Mouse (Mus musculus) limb, embryonic 13.5 days (tissue): ENCODE measurements around the gene Pax5. TPM values are rescaled to one million over a fixed set of nuclear protein-coding genes. Genes with fewer than 3 reads are reported as not detected.

ENCODE experiments used
- ATAC-seq: fragments of 200-750 bp; cut with Nextera tagmentation; 2 replicates; pipeline ENCODE4 v1.8.0; 2017; ENCODE audit warnings: low read depth, moderate number of reproducible peaks, moderate TSS enrichment; ENCODE audit not compliant: low FRiP score
- H3K27ac ChIP-seq: fragments of 300-500 bp; sonication (generic); 2 replicates; pipeline ENCODE4 v1.5.1; 2015; ENCODE audit warnings: inconsistent platforms, mild to moderate bottlenecking, moderate library complexity
- H3K27me3 ChIP-seq: fragments of 300-500 bp; sonication (generic); 2 replicates; pipeline ENCODE4 v1.6.1; 2015; ENCODE audit warnings: mild to moderate bottlenecking, inconsistent platforms
- H3K36me3 ChIP-seq: fragments of 300-500 bp; sonication (generic); 2 replicates; pipeline ENCODE4 v1.6.1; 2015; ENCODE audit warnings: inconsistent platforms, mild to moderate bottlenecking, moderate library complexity
- H3K4me1 ChIP-seq: fragments of 300-500 bp; sonication (generic); 2 replicates; pipeline ENCODE4 v1.6.1; 2015; ENCODE audit warnings: inconsistent platforms
- H3K4me2 ChIP-seq: fragments of 300-500 bp; sonication (generic); replicated peaks from 2 replicates; pipeline ENCODE4 v1.6.1; 2015; ENCODE audit warnings: inconsistent platforms, mild to moderate bottlenecking, moderate library complexity
- H3K4me3 ChIP-seq: fragments of 300-500 bp; sonication (generic); 2 replicates; pipeline ENCODE4 v1.5.1; 2015; ENCODE audit warnings: moderate library complexity, mild to moderate bottlenecking, inconsistent platforms
- H3K9ac ChIP-seq: fragments of 300-500 bp; sonication (generic); 2 replicates; pipeline ENCODE4 v1.6.1; 2015; ENCODE audit warnings: mild to moderate bottlenecking, inconsistent platforms
- H3K9me3 ChIP-seq: fragments of 300-500 bp; sonication (generic); 2 replicates; pipeline ENCODE4 v1.6.1; 2016; ENCODE audit warnings: inconsistent platforms
- WGBS: fragments of 180-500 bp; shearing (Covaris S2); methylation state at CpG from one replicate; pipeline ENCODE4 v1.1.7; 2015; 5-methylcytosine and 5-hydroxymethylcytosine counted together
- polyA plus RNA-seq: library from polyadenylated mRNA; unstranded; fragments of >200 nt; fragmentation: Nextera tagmentation; extraction: Ambion mirVana; gene quantifications from 2 replicates; pipeline ENCODE4 v1.2.1, GENCODE M21; 2015

Pax5 gene
- polyA plus RNA-seq, 1 experiment from 2014 or later = not detected

- no peak overlapping the region for H3K4me2 ChIP-seq
- no peaks in the 10 kb centered on the region for H3K36me3 ChIP-seq
- H3K4me3 ChIP-seq = no peak overlapping the region
- no peaks in the 10 kb centered on the region for H3K9me3 ChIP-seq
- ATAC-seq = no peak
- peaks cover 3% of the 10 kb centered on the region; the same call in 1 of the 2 replicates for H3K4me1 ChIP-seq
- WGBS = 58% methylated on average over 10 of the region's 10 CpGs
- no peak overlapping the region for H3K27ac ChIP-seq
- peaks cover 43% of the 10 kb centered on the region for H3K27me3 ChIP-seq
- H3K9ac ChIP-seq = no peak overlapping the region
Measured at GRCm38 (mm10) chr4:44672216-44672937, 37.9 kb downstream of the Pax5 start.

GRCm38 (mm10) chr4:44671486-44671885 lies 38.8 kb downstream of the Pax5 start:
- H3K9me3 ChIP-seq = no peaks in the 10 kb centered on the region
- 86% methylated on average over 3 of the region's 3 CpGs for WGBS
- no peak overlapping the region for H3K27ac ChIP-seq
- H3K36me3 ChIP-seq = no peaks in the 10 kb centered on the region
- no peak overlapping the region for H3K4me3 ChIP-seq
- ATAC-seq = no peak
- no peak overlapping the region for H3K4me2 ChIP-seq
- peaks cover 3% of the 10 kb centered on the region; the same call in 1 of the 2 replicates for H3K4me1 ChIP-seq
- H3K9ac ChIP-seq = no peak overlapping the region
- H3K27me3 ChIP-seq = peaks cover 51% of the 10 kb centered on the region

- Histone ChIP-seq H3K27me3 (peaks cover 56% of the 10 kb centered on the region), H3K27ac (no peak overlapping the region)
Measured at GRCm38 (mm10) chr4:44671035-44671434, 39.3 kb downstream of the Pax5 start.

GRCm38 (mm10) chr4:44670380-44670779 lies 39.9 kb downstream of the Pax5 start:
- Histone ChIP-seq H3K9ac (no peak overlapping the region), H3K4me1 (peaks cover 3% of the 10 kb centered on the region; the same call in 1 of the 2 replicates), H3K9me3 (no peaks in the 10 kb centered on the region), H3K4me2 (no peak overlapping the region), H3K27ac (no peak overlapping the region), H3K4me3 (no peak overlapping the region), H3K36me3 (no peaks in the 10 kb centered on the region), H3K27me3 (peaks cover 62% of the 10 kb centered on the region)
- WGBS = 66% methylated on average over 4 of the region's 4 CpGs
- ATAC-seq = no peak

More at GRCm38 (mm10) chr4:44671035-44671434, 39.3 kb downstream of the Pax5 start:
- H3K4me1 ChIP-seq = peaks cover 3% of the 10 kb centered on the region; the same call in 1 of the 2 replicates
- 67% methylated on average over 2 of the region's 2 CpGs for WGBS
- ATAC-seq = no peak
- no peak overlapping the region for H3K4me3 ChIP-seq
- H3K9me3 ChIP-seq = no peaks in the 10 kb centered on the region
- no peak overlapping the region for H3K9ac ChIP-seq
- no peak overlapping the region for H3K4me2 ChIP-seq
- H3K36me3 ChIP-seq = no peaks in the 10 kb centered on the region

GRCm38 (mm10) chr4:44669485-44670181 lies 40.7 kb downstream of the Pax5 start:
- no peak overlapping the region for H3K4me2 ChIP-seq
- H3K4me1 ChIP-seq = peaks cover 3% of the 10 kb centered on the region; the same call in 1 of the 2 replicates
- no peak overlapping the region for H3K9ac ChIP-seq
- peaks cover 70% of the 10 kb centered on the region for H3K27me3 ChIP-seq
- WGBS = 87% methylated on average over 7 of the region's 7 CpGs
- no peaks in the 10 kb centered on the region for H3K9me3 ChIP-seq
- no peak overlapping the region for H3K27ac ChIP-seq
- H3K4me3 ChIP-seq = no peak overlapping the region
- no peaks in the 10 kb centered on the region for H3K36me3 ChIP-seq
- ATAC-seq = no peak

- no peak for ATAC-seq
- Histone ChIP-seq H3K27me3 (peaks cover 76% of the 10 kb centered on the region), H3K36me3 (no peaks in the 10 kb centered on the region)
Measured at GRCm38 (mm10) chr4:44668574-44668973, 41.7 kb downstream of the Pax5 start.

GRCm38 (mm10) chr4:44668172-44668571 lies 42.1 kb downstream of the Pax5 start:
- H3K27me3 ChIP-seq = peaks cover 79% of the 10 kb centered on the region
- no peak overlapping the region for H3K4me2 ChIP-seq
- no peaks in the 10 kb centered on the region for H3K36me3 ChIP-seq
- H3K9me3 ChIP-seq = no peaks in the 10 kb centered on the region
- H3K4me1 ChIP-seq = peaks cover 12% of the 10 kb centered on the region; the same call in 1 of the 2 replicates
- no peak overlapping the region for H3K9ac ChIP-seq
- H3K27ac ChIP-seq = no peak overlapping the region
- no peak for ATAC-seq
- H3K4me3 ChIP-seq = no peak overlapping the region
- WGBS = 54% methylated on average over 3 of the region's 3 CpGs

More at GRCm38 (mm10) chr4:44668574-44668973, 41.7 kb downstream of the Pax5 start:
- H3K4me3 ChIP-seq = no peak overlapping the region
- no peak overlapping the region for H3K4me2 ChIP-seq
- no peaks in the 10 kb centered on the region for H3K9me3 ChIP-seq
- H3K4me1 ChIP-seq = peaks cover 11% of the 10 kb centered on the region; the same call in 1 of the 2 replicates
- no peak overlapping the region for H3K9ac ChIP-seq
- no peak overlapping the region for H3K27ac ChIP-seq
- WGBS = 67% methylated on average over 6 of the region's 6 CpGs

GRCm38 (mm10) chr4:44667369-44667768 lies 42.9 kb downstream of the Pax5 start:
- Histone ChIP-seq H3K4me1 (peaks cover 10% of the 10 kb centered on the region; the same call in 1 of the 2 replicates), H3K9ac (no peak overlapping the region), H3K9me3 (no peaks in the 10 kb centered on the region), H3K36me3 (no peaks in the 10 kb centered on the region), H3K4me3 (no peak overlapping the region), H3K27ac (no peak overlapping the region), H3K27me3 (peaks cover 83% of the 10 kb centered on the region), H3K4me2 (no peak overlapping the region)
- WGBS = 76% methylated on average over 6 of the region's 6 CpGs
- ATAC-seq = no peak

- ATAC-seq = no peak
- 20% methylated on average over 6 of the region's 6 CpGs for WGBS
- H3K9me3 ChIP-seq = no peaks in the 10 kb centered on the region
- no peak overlapping the region for H3K27ac ChIP-seq
- peak overlapping the region; percentile 95 for H3K4me2 ChIP-seq
- peak overlapping the region; percentile 54 for H3K4me3 ChIP-seq
- H3K9ac ChIP-seq = peak overlapping the region; percentile 65
- peaks cover 89% of the 10 kb centered on the region for H3K27me3 ChIP-seq
- peaks cover 9% of the 10 kb centered on the region; the same call in 1 of the 2 replicates for H3K4me1 ChIP-seq
- no peaks in the 10 kb centered on the region for H3K36me3 ChIP-seq
Measured at GRCm38 (mm10) chr4:44664767-44665056, 45.6 kb downstream of the Pax5 start.

- peak; percentile 36; the same call in 1 of the 2 replicates for ATAC-seq
- Histone ChIP-seq H3K4me2 (peak overlapping the region; percentile 95), H3K9me3 (no peaks in the 10 kb centered on the region), H3K27ac (no peak overlapping the region), H3K36me3 (no peaks in the 10 kb centered on the region), H3K27me3 (peaks cover 93% of the 10 kb centered on the region), H3K9ac (peak overlapping the region; percentile 65), H3K4me1 (peaks cover 9% of the 10 kb centered on the region; the same call in 1 of the 2 replicates), H3K4me3 (peak overlapping the region; percentile 54)
- under 1% methylated on average over 81 of the region's 81 CpGs for WGBS
Measured at GRCm38 (mm10) chr4:44664004-44664766, 46.1 kb downstream of the Pax5 start.

GRCm38 (mm10) chr4:44663489-44663888 lies 46.8 kb downstream of the Pax5 start:
- ATAC-seq = no peak
- Histone ChIP-seq H3K27ac (no peak overlapping the region), H3K4me2 (peak overlapping the region; percentile 95), H3K4me3 (peak overlapping the region; percentile 54), H3K27me3 (peaks cover 96% of the 10 kb centered on the region), H3K9ac (no peak overlapping the region; the same call in 1 of the 2 replicates), H3K36me3 (no peaks in the 10 kb centered on the region), H3K9me3 (no peaks in the 10 kb centered on the region), H3K4me1 (peaks cover 9% of the 10 kb centered on the region; the same call in 1 of the 2 replicates)
- 17% methylated on average over 10 of the region's 10 CpGs for WGBS

GRCm38 (mm10) chr4:44645181-44645580 lies 65.1 kb downstream of the Pax5 start:
- no peaks in the 10 kb centered on the region for H3K4me1 ChIP-seq
- H3K9me3 ChIP-seq = peaks cover 4% of the 10 kb centered on the region; the same call in 1 of the 2 replicates
- H3K27ac ChIP-seq = no peak overlapping the region
- no peaks in the 10 kb centered on the region for H3K36me3 ChIP-seq
- no peak overlapping the region for H3K9ac ChIP-seq
- no peak overlapping the region for H3K4me2 ChIP-seq
- H3K4me3 ChIP-seq = no peak overlapping the region
- peaks cover 36% of the 10 kb centered on the region for H3K27me3 ChIP-seq
- WGBS = 87% methylated on average over 4 of the region's 4 CpGs
- no peak for ATAC-seq
